Mouse (Mus musculus) right cerebral cortex, adult 2 months (tissue): Measurements from ENCODE around the gene Mpp1.

Experiments
- DNase-seq, 2 experiments: peaks; one replicate each; pipeline ENCODE4 v3.0.0; 2021 to 2022; ENCODE audit warnings: low spot score in 2 of 2

Mpp1 gene

DNA sequence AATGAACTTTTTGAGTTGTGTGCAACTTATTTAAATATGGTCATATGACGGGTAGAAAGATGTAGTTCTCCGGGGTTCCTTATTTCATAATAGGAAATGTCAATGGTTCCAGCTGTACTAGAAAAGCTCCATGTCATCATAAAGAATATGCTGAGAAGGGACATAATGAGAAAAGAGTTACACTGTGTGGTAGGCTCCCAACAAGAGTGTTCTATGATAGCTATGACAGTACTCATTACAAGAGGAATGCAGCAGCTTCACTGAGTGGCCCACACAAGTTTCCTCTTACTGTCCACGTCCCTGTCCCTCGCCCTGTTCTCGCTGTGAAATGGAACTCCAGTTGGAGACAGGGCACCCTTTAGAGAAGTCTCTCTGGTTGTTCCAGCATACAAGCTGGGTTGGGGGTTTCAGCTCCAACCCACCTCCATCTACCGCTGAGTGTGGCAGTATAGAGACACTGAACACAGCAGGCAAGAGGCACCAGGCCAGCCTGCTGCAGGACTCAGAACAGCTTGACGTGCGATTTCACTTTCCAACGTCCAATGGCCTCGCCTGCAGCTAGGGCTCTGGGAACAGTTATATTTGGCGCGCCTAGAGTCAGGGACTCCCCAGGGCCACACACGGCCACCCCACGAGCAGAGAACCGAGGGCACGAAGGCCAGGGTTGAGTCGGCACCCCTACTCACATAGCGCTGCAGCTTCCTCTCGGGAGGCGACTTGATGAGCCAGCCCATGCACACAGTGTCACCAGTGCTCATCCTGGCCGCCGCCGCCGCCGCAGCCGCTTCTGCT lies 46.6 kb downstream of the Mpp1 start:
- peak; percentile 7 to 32 for DNase-seq

DNA sequence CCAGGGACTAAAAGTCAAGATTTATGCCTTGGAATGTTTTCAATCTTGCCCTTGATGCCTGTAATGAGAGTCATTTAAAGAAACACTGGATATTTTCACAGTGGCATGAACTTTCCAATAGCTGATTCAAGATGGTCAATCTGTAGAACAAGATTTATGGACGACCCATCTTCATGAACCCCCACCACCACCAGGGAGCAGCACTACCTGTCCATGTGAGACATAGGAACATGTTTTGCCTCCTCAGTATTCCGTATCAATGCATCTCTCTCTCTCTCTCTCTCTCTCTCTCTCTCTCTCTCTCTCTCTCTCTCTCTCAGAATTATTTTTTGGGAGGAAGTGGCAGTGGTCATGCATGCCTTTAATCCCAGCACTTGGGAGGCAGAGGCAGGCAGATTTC lies 48.5 kb downstream of the Mpp1 start:
- DNase-seq = no peak
